Mouse (Mus musculus) mouse embryonic stem cell (cell line): Measurements from ENCODE around the gene Mettl21e.

ENCODE experiments used
- in situ Hi-C, 2 experiments: fragments of 300-500 bp; cut with MboI; formaldehyde crosslinking; loops; 1 replicate in 1 of 2; 3 replicates in 1 of 2; pipeline ENCODE4 v1.14.3; 2019 to 2020; ENCODE audit warnings: low sequenced_read_pairs in 2 of 2, low pct_unique_long_range_greater_than_20kb in 1 of 2, mixed read lengths in 1 of 2; ENCODE audit not compliant: unreplicated experiment in 1 of 2

The Mettl21e gene

DNA sequence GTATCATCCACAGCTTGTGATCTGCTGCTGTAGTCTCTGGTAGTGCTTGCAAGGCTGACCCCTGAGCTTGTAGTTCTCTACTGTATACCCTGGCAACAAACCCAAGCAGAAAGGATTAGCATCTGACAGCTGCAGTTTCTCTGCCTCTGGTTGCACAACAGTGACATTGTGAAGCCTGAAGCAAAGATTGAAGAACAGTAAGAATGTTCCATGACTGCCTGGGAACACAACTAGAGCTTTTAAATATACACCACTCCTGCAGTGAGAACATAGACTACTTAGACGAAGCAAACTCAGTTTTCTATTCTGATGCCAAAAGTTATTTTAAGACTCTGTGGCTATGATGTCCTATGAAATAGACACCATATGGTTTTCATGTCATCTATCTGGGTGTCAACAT is at the start of gene Mettl21e:
TSS of gene Mettl21e (minus strand) at position 86 of the 400 bp plus-strand sequence.
- in situ Hi-C loops: no loop called here

DNA sequence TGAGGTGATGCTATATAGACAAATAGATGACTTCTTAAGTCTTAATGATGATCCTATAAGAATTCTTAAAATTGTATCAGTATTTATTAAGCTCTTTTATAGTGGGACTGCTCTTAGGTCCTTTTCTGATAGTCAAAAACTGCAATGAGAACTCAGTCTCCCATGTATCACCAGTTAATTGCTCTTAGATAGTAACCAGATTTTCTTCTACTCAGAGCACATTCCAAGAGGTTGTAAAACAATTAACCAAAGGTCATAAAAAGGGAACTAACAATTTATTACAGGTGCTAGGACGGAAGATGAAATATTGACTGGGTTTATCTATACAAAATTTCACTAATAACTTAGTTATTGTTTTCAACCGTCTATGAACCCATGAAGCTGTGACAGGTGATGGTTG is 21.7 kb upstream of the Mettl21e start:
- in situ Hi-C loops: loop anchor here in 1 of 2 experiments (25.0 kb wide), 1 partner anchor 497 kb away; no protein-coding TSS in a partner anchor

DNA sequence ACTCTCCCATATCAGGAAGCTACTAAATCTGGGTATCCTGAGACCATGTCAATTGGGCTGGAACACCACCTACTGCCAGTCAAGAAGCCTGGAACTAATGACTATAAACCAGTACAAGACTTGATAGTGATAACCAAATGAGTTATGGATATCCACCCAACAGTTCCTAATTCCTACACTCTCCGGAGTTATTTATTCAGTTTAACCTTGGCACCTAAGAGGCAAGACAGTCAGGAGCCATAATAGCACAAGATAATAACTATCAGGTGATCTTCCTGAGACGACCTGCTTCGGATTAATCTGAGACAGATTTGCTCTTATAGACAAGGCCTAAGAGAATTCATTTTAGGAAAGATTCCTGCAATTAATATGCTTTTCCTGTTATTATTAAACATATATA is 21.2 kb upstream of the Mettl21e start:
- in situ Hi-C loops: loop anchor here in 1 of 2 experiments (25.0 kb wide), 1 partner anchor 497 kb away; no protein-coding TSS in a partner anchor

DNA sequence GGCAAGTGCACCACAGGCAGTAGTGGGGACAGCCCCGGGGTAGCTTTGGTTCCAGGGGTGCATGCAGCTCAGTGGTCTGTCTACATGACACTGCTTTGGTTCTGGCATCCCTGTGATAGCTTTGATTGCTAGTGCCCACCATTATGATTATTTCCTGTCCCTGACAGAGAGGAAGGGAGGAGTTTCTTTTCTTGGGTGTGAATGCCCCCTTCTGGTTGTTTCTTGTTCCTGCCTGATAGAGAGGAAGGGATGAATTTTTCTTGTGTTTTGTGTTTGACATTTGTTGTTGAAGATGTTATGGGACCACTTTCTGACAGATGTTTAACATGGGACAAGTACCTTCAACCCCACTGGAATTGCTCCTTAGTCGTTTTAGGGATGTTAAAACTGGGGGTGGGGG is 18.5 kb upstream of the Mettl21e start:
- in situ Hi-C loops: loop anchor here in 1 of 2 experiments (25.0 kb wide), 1 partner anchor 500 kb away; no protein-coding TSS in a partner anchor

DNA sequence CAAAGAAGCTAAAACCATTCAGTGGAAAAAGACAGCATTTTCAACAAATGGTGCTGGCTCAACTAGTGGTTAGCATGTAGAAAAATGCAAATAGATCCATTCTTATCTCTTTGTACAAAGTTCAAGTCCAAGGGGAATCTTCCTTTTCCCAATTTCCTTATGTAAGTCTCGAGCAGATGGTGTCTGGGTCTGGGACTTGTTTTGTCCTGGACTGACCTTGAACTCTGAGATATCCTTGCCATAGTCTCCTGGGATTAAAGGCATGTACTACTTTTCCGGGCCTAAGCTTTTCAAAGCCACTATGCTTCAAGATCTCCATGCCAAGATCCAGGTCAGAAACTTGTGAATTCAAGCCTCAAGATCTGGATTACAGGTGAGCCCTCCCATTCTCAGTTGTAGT is 16.6 kb upstream of the Mettl21e start:
- in situ Hi-C loops: loop anchor here in 1 of 2 experiments (25.0 kb wide), 1 partner anchor 502 kb away; no protein-coding TSS in a partner anchor

DNA sequence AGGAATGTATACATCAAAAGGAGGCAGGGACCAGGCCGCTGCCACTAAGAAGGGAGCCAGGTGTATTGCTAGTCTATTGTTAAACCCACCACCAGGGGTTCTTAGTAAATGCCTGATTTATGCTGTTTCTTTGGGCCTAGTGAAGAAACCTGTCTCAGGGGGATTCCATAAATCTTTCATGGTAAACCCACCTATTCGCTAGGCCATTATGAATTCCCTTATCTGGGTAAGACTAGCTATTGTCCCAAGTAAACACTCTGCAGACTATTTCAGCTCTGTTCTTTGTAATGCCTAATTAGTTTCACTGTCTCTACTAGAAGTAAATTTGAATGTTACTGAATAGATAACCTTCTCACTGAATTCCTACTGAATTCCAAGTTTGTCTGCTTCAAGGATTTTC is 15.8 kb upstream of the Mettl21e start:
- in situ Hi-C loops: loop anchor here in 1 of 2 experiments (25.0 kb wide), 1 partner anchor 503 kb away; no protein-coding TSS in a partner anchor

DNA sequence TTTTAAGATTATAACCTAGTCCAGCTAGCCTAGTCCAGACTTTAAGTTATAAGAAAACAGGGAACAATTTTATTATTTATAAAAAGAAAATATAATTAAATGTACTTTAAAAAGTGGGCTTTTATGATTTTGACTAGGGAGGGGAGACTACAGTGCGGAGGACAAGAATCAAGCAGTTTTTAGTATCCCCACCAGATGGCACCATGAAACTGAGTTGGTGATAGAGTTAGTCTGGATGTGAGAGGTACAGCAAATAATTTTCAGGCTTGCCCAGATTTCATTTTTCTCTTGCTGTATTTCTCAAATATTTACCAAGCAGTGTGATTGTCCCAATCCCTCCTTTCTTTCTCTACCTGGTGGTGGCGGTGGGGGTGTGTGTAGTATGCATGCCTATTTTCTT is 10.3 kb upstream of the Mettl21e start:
- in situ Hi-C loops: loop anchor here in 1 of 2 experiments (25.0 kb wide), 1 partner anchor 508 kb away; no protein-coding TSS in a partner anchor

DNA sequence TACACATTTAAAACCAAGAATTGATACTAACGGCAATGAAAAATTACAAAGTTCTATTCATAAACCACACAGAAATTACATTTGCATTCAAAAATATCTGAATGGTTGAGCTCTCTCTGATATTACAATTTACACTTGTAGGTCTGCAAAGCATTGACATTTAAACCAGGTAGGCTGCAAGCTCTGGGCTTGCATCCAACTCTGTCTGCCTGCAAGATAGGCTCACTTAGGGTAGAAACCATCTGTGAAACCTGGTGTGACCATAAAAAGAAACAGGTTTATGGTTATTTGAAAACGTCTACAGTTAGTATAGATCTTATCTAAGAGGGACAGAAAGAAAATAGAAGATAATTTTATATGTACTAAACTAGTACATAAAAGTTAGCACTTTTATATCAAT is 1.6 kb downstream of the Mettl21e start:
- in situ Hi-C loops: no loop called here

DNA sequence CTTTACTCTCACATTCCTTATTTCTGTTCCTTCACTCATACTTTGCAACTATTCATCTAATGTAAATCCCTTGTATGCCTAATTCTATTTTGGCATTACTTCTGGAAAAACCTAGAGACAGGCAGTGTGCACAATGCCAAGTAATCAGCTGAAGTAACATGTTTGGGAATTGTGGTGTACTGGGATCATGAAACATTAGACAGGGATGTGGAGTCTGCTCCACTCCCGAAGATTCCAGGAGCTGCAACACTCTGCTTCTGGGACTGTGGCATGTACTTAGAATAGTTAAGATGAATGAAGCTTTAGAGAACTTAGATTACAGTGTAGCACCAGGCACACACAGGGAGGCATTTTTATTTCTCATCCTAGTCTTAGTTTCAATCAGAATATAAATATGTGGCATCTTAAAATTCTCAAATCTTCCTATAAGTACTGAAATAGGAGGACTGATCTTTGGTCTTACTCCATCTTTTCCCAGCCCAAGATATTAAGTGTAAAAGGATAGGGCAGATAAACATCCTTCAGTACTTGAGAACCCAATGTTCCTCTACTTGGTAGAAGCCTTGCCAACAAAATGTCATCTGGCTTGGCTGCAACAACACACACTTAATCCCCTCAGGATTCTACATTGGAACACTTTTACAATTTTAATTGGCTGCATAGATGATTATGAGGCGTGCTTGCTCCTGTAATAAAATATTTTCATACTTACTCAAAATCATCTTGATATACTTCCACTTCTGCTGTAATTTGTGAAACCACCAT is 2.2 kb downstream of the Mettl21e start:
- in situ Hi-C loops: no loop called here

DNA sequence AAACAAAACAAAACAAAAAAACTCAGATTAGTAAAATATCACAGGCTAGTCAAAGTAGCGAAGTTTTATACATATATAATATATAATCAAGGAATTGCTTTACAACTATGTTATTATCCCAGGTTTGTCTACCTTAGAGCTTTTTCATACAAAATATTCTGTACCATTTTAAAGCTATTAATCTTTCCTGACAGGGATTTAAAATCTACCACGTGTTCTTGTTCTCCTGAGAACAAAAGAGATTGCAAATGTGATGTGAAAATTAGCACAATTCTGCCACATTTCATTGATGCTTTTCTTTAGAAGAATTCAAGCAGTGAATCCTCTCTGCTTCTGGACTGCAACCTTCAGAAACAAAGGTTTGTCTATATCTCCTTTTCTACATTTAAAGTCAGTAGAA is 4.3 kb downstream of the Mettl21e start:
- in situ Hi-C loops: no loop called here

DNA sequence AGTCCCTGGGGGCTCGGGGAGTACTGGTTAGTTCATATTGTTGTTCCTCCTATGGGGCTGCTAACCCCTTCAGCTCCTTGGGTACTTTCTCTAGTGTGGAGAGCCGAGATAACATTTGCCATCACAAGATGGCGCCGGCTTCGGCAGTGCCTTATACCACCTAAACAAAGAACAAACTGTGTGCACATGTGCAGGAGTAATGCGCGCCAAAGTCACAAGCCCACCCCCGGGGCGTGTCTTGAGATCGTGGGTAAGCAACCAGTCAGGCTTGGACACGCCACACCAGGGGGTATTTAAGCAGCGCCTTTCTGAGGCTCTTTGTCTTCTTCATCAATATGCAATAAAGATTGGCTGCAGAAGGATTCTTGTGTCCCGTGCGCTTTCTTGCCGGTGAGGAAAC is 15.9 kb downstream of the Mettl21e start:
- in situ Hi-C loops: no loop called here

DNA sequence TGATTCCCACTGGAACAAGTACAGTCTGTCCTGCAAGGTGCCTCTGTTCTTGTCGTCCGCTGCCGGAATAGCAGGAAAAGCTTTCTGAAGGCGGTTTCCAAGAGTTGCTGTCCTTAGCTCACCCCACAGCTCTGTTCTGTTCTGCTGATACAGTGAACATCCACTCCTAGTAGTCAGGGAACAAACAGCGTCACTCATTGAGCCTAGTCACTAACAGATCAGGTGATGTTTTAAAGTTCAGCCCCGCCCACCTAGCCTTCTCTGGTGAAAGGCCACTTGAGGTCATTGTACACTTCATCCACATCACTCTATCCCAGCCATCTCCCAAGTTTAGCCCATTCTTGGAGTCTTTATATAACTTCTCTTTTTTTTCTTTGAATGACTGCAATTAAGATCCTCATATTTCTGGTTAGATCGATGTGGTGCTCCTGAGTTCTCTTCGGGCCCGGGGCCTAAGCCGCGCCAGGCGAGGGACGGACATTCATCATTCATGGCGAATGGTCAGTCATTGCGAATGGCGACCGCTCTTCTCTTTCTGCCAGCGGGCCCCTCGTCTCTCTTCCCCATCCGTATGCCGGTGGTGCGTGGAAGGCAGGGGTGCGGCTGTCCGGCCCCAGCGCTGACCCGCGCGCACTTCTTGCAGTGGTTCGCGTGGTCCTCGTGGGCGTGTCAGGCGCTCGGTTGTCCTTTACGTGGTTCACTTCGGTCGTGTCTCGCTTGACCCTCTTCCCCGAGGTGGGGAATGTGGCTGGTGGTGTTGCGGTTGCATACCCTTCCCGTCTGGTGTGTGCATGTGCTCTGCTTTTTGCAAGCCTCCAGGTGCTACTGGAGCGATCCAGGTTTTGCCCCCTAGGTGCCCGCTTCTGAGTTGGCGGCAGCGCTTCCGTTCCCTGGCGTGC is 20.2 kb downstream of the Mettl21e start:
- in situ Hi-C loops: no loop called here

DNA sequence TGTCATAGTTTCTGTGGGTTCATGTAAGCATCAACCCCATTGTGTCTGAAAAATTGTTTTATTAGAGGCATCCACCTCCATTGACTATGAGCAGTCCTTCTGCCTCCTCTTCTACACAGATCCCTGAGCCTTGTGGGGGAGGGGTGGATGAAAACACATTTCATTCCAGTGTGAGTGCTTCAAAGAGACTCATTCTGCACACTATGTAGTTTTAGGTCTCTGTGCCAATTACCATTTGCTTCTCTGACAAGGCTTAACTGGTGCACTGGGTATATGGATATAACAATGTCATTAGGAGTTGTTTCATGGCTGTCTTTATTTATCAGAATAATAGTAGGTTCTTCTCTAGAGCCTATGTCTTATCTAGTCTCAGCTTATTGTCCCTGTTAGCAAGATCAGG is 32.4 kb downstream of the Mettl21e start:
- in situ Hi-C loops: no loop called here

DNA sequence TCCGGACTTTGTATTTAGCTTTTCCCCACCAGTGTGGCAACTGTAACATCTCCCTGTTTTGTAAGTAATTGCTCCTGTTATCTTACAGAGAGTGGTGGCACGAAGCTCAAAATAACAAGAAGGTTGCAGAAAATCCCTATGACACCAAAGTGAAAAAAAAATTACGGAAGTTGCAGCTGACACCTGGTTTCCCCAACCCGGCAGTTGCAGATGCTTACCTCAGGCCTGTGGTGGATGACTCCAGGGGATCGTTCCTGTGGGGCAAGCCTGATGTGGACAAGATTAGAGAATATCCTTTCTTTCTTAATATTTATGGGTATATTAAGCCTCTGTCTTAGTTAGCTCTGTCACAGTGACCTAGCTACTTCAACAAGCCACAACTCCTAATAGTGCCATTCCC is 40.7 kb downstream of the Mettl21e start:
- in situ Hi-C loops: no loop called here

DNA sequence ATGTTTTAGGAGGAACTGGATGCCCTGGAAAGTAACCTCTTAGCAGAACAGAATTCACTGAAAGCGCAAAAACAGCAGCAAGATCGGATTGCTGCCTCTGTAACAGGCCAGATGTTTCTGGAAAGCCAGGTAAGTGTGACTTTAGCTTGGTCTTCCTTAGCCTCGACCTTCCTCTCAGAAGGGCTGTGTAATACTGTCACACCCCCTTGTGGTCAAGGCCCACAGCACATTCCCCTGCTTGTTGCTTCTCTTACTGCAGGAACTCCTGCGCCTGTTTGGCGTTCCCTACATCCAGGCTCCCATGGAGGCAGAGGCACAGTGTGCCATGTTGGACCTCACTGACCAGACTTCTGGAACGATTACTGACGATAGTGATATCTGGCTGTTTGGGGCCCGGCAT is 44.9 kb downstream of the Mettl21e start:
- in situ Hi-C loops: no loop called here

DNA sequence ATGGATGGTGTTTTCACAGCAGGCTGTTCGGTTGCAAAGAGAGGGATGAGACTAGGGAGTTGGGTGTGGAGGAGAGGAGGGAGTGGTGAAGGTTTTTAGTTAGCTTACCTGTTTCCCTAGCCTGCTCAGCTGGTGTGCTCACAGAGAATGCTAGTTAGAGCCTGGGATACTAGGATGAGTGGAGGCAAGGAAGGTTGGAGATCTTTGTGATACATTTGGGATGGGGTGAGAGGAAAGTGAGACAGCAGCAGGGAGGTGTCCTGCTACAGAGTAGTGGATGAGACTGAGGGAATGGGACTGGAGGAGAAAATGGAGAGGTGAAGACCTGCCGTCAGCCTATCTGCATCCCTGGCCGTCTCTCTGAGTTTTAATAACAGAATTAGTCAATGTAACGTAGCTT is 46.1 kb downstream of the Mettl21e start:
- in situ Hi-C loops: no loop called here

DNA sequence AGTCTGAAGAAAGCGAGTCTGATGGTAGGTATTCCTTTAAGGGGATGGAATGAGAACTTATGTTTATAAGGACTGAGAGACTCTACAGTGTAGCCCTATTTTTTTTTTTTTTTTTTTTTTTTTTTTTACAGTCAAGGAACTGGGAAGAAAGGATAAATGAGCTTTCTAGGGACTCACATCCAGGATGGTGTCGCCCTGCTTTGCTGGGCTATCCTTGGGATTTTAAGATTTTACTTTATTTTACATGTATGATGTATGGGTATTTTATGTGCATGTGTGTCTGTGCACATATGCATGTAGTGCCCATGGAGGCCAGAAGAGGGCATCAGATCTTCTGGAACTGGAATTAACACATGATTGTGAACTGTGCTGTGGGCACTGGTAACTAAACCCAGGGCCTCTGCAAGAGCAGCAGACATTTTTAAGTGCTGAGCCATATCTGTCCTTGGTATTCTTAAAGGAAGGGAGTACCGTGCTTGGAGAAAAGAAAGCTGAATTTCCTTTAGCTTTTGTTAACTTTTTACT is 50.8 kb downstream of the Mettl21e start:
- in situ Hi-C loops: no loop called here

DNA sequence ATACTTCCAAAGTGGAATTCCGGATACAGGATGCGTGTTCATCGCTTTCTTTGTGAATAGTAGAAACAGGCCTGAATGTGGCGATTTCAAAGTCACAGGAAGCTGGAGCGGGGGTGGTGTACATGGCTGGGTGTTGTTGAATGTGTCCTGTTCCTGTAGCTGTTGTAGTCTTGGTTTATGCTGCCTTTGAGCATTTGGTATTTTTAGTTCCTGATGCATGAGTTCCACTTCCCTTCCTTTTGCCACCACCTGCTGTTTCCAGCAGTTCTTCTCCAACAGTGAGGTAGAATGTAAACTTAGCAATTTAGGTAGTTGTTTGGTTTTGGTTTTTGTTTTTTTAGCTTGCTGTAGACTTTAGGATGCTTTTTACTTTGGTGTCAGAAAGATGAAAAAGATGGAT is 56.4 kb downstream of the Mettl21e start:
- in situ Hi-C loops: no loop called here

DNA sequence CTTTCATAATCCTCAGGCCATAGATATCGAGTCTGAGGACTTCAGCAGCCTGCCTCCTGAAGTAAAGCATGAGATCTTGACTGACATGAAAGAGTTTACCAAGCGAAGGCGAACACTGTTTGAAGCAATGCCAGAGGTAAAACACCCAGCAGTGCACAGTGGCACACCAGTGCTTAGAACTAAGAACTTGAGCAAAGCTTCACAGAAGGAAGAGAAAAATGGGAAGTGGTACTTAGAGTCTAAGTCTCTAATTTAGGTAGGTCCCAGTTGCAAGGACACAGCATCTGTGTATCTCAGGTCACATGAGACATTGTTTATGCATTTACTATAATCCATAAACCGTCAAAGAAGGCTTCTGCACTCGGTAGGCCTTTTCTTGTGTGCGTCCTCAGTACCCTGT is 56.9 kb downstream of the Mettl21e start:
- in situ Hi-C loops: no loop called here
